Mouse (Mus musculus): ENCODE results near the gene Heatr6. TPM values are rescaled to one million over a fixed set of nuclear protein-coding genes. Genes with fewer than 3 reads are reported as not detected.

The Heatr6 gene
- total and polyA plus RNA-seq, 3 experiments: 17.4 to 24.4 (median 17.6) TPM

GRCm38 (mm10) chr11:83787401-83788021 lies 34.0 kb downstream of the Heatr6 start:
- TF ChIP-seq POLR2AphosphoS2 (IDR thresholded peaks at IDR 0.05; ENCODE audit: low read depth, low read length) (no peak), JUN (IDR thresholded peaks at IDR 0.05; ENCODE audit: insufficient read depth, low read depth, low read length) (peak; percentile 74), SIN3A (IDR thresholded peaks at IDR 0.05; ENCODE audit: low read length) (peak; percentile 86), RCOR1 (conservative IDR thresholded peaks at IDR 0.05; ENCODE audit: low read depth, low read length) (peak; percentile 94), JUND (conservative IDR thresholded peaks at IDR 0.05; ENCODE audit: low read depth, low read length) (0 out of 2 replicates have a peak, but pooled peaks have one; percentile 42), EP300 (IDR thresholded peaks at IDR 0.05; ENCODE audit: low read length) (peak; percentile 94), HCFC1 (IDR thresholded peaks at IDR 0.05; ENCODE audit: low read depth, low read length) (peak; percentile 27; the same call in 1 of the 2 replicates), MEF2A (IDR thresholded peaks at IDR 0.05; ENCODE audit: borderline replicate concordance, low read depth, low read length) (peak; percentile 69), ZC3H11A (IDR thresholded peaks at IDR 0.05; ENCODE audit: low read depth, low read length) (no peak), ZKSCAN1 (IDR thresholded peaks at IDR 0.05; ENCODE audit: borderline replicate concordance, low read depth, low read length) (no peak), ZMIZ1 (IDR thresholded peaks at IDR 0.05; ENCODE audit: low read depth, low read length) (0 out of 2 replicates have a peak, but pooled peaks have one; percentile 50), TBP (conservative IDR thresholded peaks at IDR 0.05; ENCODE audit: low read depth, low read length) (0 out of 2 replicates have a peak, but pooled peaks have one; percentile 39), MAFK (IDR thresholded peaks at IDR 0.05; ENCODE audit: insufficient replicate concordance, low read length) (peak; percentile 99), TCF12 (IDR thresholded peaks at IDR 0.05; ENCODE audit: low read depth, low read length) (peak; percentile 98), KAT2A (IDR thresholded peaks at IDR 0.05; ENCODE audit: insufficient replicate concordance, low read length) (no peak), MAZ (IDR thresholded peaks at IDR 0.05; ENCODE audit: low read depth, low read length) (peak; percentile 74), POLR2A (IDR thresholded peaks at IDR 0.05; ENCODE audit: low read depth, low read length) (peak; percentile 28; the same call in 1 of the 2 replicates), BHLHE40 (IDR thresholded peaks at IDR 0.05; ENCODE audit: low read depth, low read length) (peak; percentile 71), NRF1 (IDR thresholded peaks at IDR 0.05; ENCODE audit: low read depth, low read length) (peak; percentile 37; the same call in 1 of the 2 replicates), CTCF (conservative IDR thresholded peaks at IDR 0.05 in 1 of 2, IDR thresholded peaks at IDR 0.05 in 1 of 2; ENCODE audit: low read depth in 2 of 2, low read length in 2 of 2) (peak; percentile 83 to 88), NELFE (IDR thresholded peaks at IDR 0.05; ENCODE audit: low read depth, low read length) (0 out of 2 replicates have a peak, but pooled peaks have one; percentile 53), CHD2 (IDR thresholded peaks at IDR 0.05; ENCODE audit: low read length) (peak; percentile 67; the same call in 1 of the 2 replicates), CHD1 (IDR thresholded peaks at IDR 0.05; ENCODE audit: low read depth, low read length) (no peak), IRF4 (IDR thresholded peaks at IDR 0.05; ENCODE audit: low read depth, low read length) (peak; percentile 89), ELF1 (IDR thresholded peaks at IDR 0.05; ENCODE audit: low read depth, low read length) (peak; percentile 53; the same call in 1 of the 2 replicates), MAX (IDR thresholded peaks at IDR 0.05; ENCODE audit: low read length) (peak; percentile 67; the same call in 1 of the 2 replicates), USF2 (conservative IDR thresholded peaks at IDR 0.05; ENCODE audit: low read depth, low read length) (0 out of 2 replicates have a peak, but pooled peaks have one; percentile 11), ETS1 (conservative IDR thresholded peaks at IDR 0.05; ENCODE audit: low read depth, low read length) (peak; percentile 98), RAD21 (IDR thresholded peaks at IDR 0.05; ENCODE audit: low read depth, low read length) (peak; percentile 55), SMC3 (IDR thresholded peaks at IDR 0.05; ENCODE audit: low read depth, low read length) (peak; percentile 51), MYC (IDR thresholded peaks at IDR 0.05; ENCODE audit: low read depth, low read length) (no peak; the same call in none of the 2 replicates), UBTF (IDR thresholded peaks at IDR 0.05; ENCODE audit: low read depth, low read length) (no peak), USF1 (IDR thresholded peaks at IDR 0.05; ENCODE audit: low read depth, low read length) (no peak; the same call in 1 of the 2 replicates), MXI1 (IDR thresholded peaks at IDR 0.05; ENCODE audit: low read depth, low read length) (peak; percentile 84), ZNF384 (IDR thresholded peaks at IDR 0.05; ENCODE audit: low read depth, low read length) (no peak), GABPA (IDR thresholded peaks at IDR 0.05; ENCODE audit: insufficient replicate concordance, low read depth, low read length) (peak; percentile 7; the same call in 1 of the 2 replicates), PAX5 (IDR thresholded peaks at IDR 0.05; ENCODE audit: low read length) (no peak), E2F4 (IDR thresholded peaks at IDR 0.05; ENCODE audit: insufficient replicate concordance, low read depth, low read length) (0 out of 2 replicates have a peak, but pooled peaks have one; percentile 43)
- peaks cover 26 to 52% of the 10 kb centered on the region in 2 experiments for H3K4me1 ChIP-seq (ENCODE audit: control insufficient read depth in 1 of 2, insufficient read depth in 2 of 2)
- no peak overlapping the region for H3K9ac ChIP-seq (ENCODE audit: insufficient read depth, low read depth)
- peak overlapping the region; percentile 47 for H3K27ac ChIP-seq (ENCODE audit: insufficient read depth, low read depth)
- dilution Hi-C loops (cut with MboI; ENCODE audit: extremely low pct_ligation_motif_present, extremely low pct_unique_long_range_greater_than_20kb, low sequenced_read_pairs): no loop called here
- H3K36me3 ChIP-seq (replicated peaks in 1 of 2; ENCODE audit: control insufficient read depth in 1 of 2, insufficient read depth in 1 of 2, low read length in 1 of 2): peaks cover 12 to 25% of the 10 kb centered on the region in 2 experiments
- in situ Hi-C loops (cut with MboI; ENCODE audit: low pct_ligation_motif_present, low pct_unique_long_range_greater_than_20kb, low sequenced_read_pairs): loop anchor here (5.0 to 10.0 kb wide), 2 partner anchors 150 to 257 kb away; no protein-coding TSS in a partner anchor
- H3K9me3 ChIP-seq (replicated peaks; ENCODE audit: low read length): no peaks in the 10 kb centered on the region
- H3K79me2 ChIP-seq (replicated peaks; ENCODE audit: control insufficient read depth, extremely low read depth, insufficient read depth, poor library complexity, severe bottlenecking): no peaks in the 10 kb centered on the region
- H3K4me2 ChIP-seq (ENCODE audit: insufficient read depth, low read depth, poor library complexity, severe bottlenecking): peak overlapping the region; percentile 18; the same call in 1 of the 2 replicates
- peak; percentile 95 for DNase-seq (ENCODE audit: extremely low read depth)
- no peak overlapping the region for H3K4me3 ChIP-seq (replicated peaks in 1 of 3; ENCODE audit: low read depth in 2 of 3, low read length in 2 of 3, poor library complexity in 1 of 3)
- H3K27me3 ChIP-seq (replicated peaks): no peaks in the 10 kb centered on the region
